Mouse (Mus musculus): ENCODE measurements around the gene Gpr88.

DNA sequence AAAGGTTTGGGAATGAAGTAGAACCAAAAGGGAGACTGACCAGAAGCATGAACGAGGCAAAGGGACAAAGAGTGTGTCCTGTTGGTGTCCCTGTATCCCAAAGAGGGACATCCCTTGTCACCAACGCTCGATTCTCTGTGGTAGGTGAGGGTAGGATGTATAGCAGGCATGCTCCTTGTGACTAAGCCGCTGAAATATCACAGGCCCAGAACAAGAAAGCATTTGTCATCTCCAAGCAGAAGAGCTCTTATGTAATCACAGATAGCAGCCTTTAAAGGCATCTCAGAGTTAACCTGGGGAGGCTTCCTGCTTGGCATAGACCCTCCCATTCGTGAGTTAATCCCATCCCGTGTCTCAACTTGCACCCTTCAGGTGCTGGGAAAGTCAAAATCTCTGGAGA is 8.8 kb downstream of the Gpr88 start:
- TF ChIP-seq CTCF (IDR thresholded peaks at IDR 0.05; ENCODE audit: extremely low read depth, insufficient read depth, insufficient read length, insufficient replicate concordance) (no peak), POLR2A (IDR thresholded peaks at IDR 0.05; ENCODE audit: low read depth, low read length) (no peak)

Measured in spleen, adult 2 months (tissue).